Mouse (Mus musculus): ENCODE data around the gene Exog.

GRCm38 (mm10) chr9:119407884-119408283, 36.9 kb upstream of the Exog start:
- TF ChIP-seq POLR2A (IDR thresholded peaks at IDR 0.05; ENCODE audit: insufficient read depth, low read depth, low read length) (no peak), CTCF (IDR thresholded peaks at IDR 0.05; ENCODE audit: insufficient read depth, low read depth, low read length) (no peak)
